Mouse (Mus musculus): Measurements from ENCODE around the gene Olfr1249.
"Not testable (repeated sequence)": the region's sequence is repeated elsewhere in the genome, so short reads cannot be mapped to it uniquely, and the experiment has no call there.

Gene Olfr1249

GRCm38 (mm10) chr2:89634883-89635282 is at the start of gene Olfr1249:
Gene Olfr1249 (minus strand): TSS chr2:89634983.
- DNase-seq (ENCODE audit: low spot score in 2 of 2), result no peak

DNA sequence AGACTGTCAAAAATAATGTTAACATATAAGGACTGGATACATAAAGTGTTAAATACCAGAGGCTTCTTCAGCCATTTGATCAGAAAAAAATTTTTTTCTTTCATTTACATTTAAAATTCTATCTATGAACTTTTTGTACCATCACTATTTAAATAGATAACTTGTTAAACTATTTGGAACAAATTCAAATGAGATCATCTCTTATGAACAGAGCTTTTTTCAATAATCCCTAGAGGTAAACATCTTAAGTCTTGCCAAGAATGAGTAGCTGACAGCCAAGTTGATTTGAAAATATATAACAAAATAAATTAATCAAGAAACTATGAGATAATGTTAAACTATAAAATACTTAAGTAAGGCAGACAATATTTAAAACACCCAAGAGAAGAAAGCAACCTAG is 37.1 kb upstream of the Olfr1249 start, which contains the start of gene Olfr1251:
TSS of gene Olfr1251 (minus strand) at position 101 of the 400 bp plus-strand sequence.
- DNase-seq (ENCODE audit: low spot score in 2 of 2), result no peak

GRCm38 (mm10) chr2:89661367-89661766 is 26.6 kb upstream of the Olfr1249 start, which contains the start of gene Olfr1250:
Gene Olfr1250 (minus strand): TSS chr2:89661467.
- DNase-seq (ENCODE audit: low spot score in 2 of 2), result no peak

- DNase-seq (ENCODE audit: low spot score in 2 of 2), result not testable (repeated sequence)
Observed at GRCm38 (mm10) chr2:89618145-89618544, 16.6 kb downstream of the Olfr1249 start, which contains the start of gene Olfr1248. Gene Olfr1248 (minus strand): TSS chr2:89618245.

DNA sequence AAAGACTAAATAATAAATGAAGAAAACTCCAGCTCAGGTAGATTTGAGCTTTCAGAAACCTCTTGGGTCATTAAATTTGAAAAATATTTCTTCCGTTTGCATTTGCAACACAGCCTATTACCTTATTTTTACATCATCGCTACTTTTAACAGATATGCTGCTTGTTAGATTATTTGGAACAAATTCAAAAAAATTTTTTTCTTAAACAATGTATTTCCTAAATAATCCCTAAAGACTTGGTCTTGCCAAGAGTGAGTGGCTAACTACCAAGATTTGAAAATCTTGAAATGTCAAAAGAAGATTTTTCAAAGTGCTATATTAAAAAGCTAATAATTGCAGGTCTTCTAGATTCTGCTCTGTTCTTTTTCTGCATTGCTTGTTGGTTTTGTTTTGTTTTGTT is 20.8 kb downstream of the Olfr1249 start, which contains the start of gene Olfr1247:
TSS of gene Olfr1247 (minus strand) at position 101 of the 400 bp plus-strand sequence.
- DNase-seq (ENCODE audit: low spot score in 2 of 2), result no peak

DNA sequence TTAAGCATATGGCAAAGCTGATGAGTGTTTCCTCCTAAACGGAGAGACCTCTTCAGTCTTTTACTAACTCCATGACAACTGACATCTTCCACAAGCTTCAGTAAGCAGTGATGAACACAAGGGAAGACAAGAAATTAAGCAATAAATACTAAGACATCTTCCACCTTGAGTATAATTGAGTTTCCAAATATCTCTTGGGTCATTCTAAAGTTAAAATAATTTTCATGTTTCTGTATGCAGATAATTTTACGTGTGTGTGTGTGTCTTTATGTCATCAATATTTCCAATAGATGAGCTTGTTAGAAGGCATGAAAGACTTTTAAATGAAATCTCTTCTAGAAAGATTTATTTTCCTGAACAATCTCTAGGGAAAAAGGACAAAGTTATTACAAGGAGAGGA is 41.7 kb downstream of the Olfr1249 start, which contains the start of gene Olfr1246:
TSS of gene Olfr1246 (minus strand) at position 101 of the 400 bp plus-strand sequence.
- no peak for DNase-seq (ENCODE audit: low spot score in 2 of 2)
